In the genomic region with DNA sequence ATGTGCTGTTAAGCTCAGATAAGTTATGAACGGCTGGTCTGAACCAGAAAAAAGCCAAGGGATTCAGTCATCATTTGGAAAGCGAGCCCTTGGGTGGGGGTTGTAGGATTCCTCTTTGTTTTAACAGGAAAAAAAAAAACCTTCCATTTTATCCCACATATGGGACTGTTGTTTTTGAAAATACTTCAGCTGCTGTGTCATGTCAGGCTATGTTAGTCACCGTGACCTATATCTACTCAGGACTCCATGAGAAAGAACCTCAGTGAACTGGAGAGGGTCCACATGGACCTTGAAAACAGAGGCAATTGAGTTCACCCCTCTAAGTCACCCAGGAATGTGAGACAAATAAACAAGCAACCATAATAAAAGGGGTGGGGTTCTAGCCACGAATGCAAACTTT, we compare ENCODE assay signal across 13 mouse cellular contexts.
DNase-seq lines count a peak whose midpoint lies in the region; ATAC-seq and TF ChIP-seq lines count a peak whose summit lies in the region.
"Had no signal": no experiment of that assay in that cellular context is flagged by ENCODE, and none has a peak within 500 bp of the region (broad histone marks: within the 10 kb centered on the region; RNA-seq: fewer than 3 reads in every experiment).

No protein-coding gene starts in this region.

- peaks cover 5% of the 10 kb centered on the region; the same call in 1 of the 2 replicates for H3K36me3 ChIP-seq in lung, postnatal 0 days (ENCODE audit: insufficient read depth, low read length)

- H3K27ac ChIP-seq in lung, postnatal 0 days (ENCODE audit: low read length): 0 out of 2 replicates have a peak overlapping the region, but pooled peaks have one; percentile 11
- H3K27ac ChIP-seq: hindbrain, embryonic 10.5 days had no signal

- no peaks in the 10 kb centered on the region for H3K27me3 ChIP-seq in lung, postnatal 0 days (replicated peaks; ENCODE audit: insufficient read depth, low read length)

- H3K9me3 ChIP-seq in lung, postnatal 0 days (ENCODE audit: low read length): no peaks in the 10 kb centered on the region
- H3K9me3 ChIP-seq: hindbrain, embryonic 10.5 days had no signal

- peak; percentile 7; the same call in 1 of the 2 replicates for TF ChIP-seq EP300 in lung, postnatal 0 days (IDR thresholded peaks at IDR 0.05)

- peak; percentile 50 for DNase-seq in gastrocnemius, adult 18-20 months (ENCODE audit: low spot score)
- no peak for DNase-seq in gastrocnemius, postnatal 10 days
- DNase-seq in lung, postnatal 0 days (ENCODE audit: low spot score): peak; percentile 59
- no peak for DNase-seq in lung, postnatal 25 days (ENCODE audit: low spot score)
- peak; percentile 42 to 60 for DNase-seq in heart, postnatal 14 days
- no peak for DNase-seq in thymus, adult 18-20 months
- no peak for DNase-seq in right cerebral cortex, postnatal 14 days
- DNase-seq in frontal cortex, adult 2 months (ENCODE audit: extremely low spot score in 1 of 2, low spot score in 1 of 2): no peak
- DNase-seq: B cell, adult 2 months; forebrain, postnatal 0 days; right cerebral cortex, adult 18-20 months had no signal

- no peak overlapping the region for H3K4me2 ChIP-seq in lung, postnatal 0 days (replicated peaks; ENCODE audit: low read depth, low read length)

- intact Hi-C loops in heart, postnatal 14 days (cut with DNase I): no loop called here

- WGBS in lung, postnatal 0 days: 56% methylated on average over 4 of the region's 4 CpGs

- H3K9ac ChIP-seq in lung, postnatal 0 days (replicated peaks; ENCODE audit: low read depth): no peak overlapping the region
- H3K9ac ChIP-seq: forebrain, postnatal 0 days had no signal

- TF ChIP-seq CTCF in lung, postnatal 0 days (IDR thresholded peaks at IDR 0.05): no peak

- H3K4me1 ChIP-seq in lung, postnatal 0 days (ENCODE audit: insufficient read depth, low read depth, low read length): no peaks in the 10 kb centered on the region
- H3K4me1 ChIP-seq: hindbrain, embryonic 10.5 days had no signal

- no peak overlapping the region for H3K4me3 ChIP-seq in lung, postnatal 0 days (ENCODE audit: low read depth, low read length)
- H3K4me3 ChIP-seq: hindbrain, embryonic 10.5 days had no signal

- ATAC-seq in lung, postnatal 0 days: peak; percentile 57
- ATAC-seq: forebrain, postnatal 0 days; midbrain, embryonic 16.5 days had no signal

Comparison
In these comparisons a context has a peak if more than half of its experiments do, and no peak if none do; other contexts are left out.
1. DNase-seq: peak in gastrocnemius, adult 18-20 months (single experiment), lung, postnatal 0 days (single experiment) and heart, postnatal 14 days (2 of 2); none in gastrocnemius, postnatal 10 days (single experiment), lung, postnatal 25 days (single experiment), thymus, adult 18-20 months (0 of 2), right cerebral cortex, postnatal 14 days (single experiment) and frontal cortex, adult 2 months (0 of 2).